Mouse (Mus musculus) spleen, adult 2 months (tissue): Measurements from ENCODE around the gene Clstn3.

ENCODE experiments used
- CTCF ChIP-seq: fragments of 200-500 bp; IDR thresholded peaks from 2 replicates; pipeline ENCODE4 v1.5.1; 2011; ENCODE audit warnings: mild to moderate bottlenecking, inconsistent platforms; ENCODE audit not compliant: insufficient read depth, insufficient read length, insufficient replicate concordance; ENCODE audit errors: extremely low read depth
- POLR2A ChIP-seq: fragments of 200-500 bp; IDR thresholded peaks from 2 replicates; pipeline ENCODE4 v1.6.1; 2011; ENCODE audit warnings: low read depth, low read length, inconsistent platforms

GRCm38 (mm10) chr6:124502021-124502420, 37.4 kb upstream of the Clstn3 start:
- no peak for TF ChIP-seq POLR2A
- TF ChIP-seq CTCF = no peak
